Mouse (Mus musculus): ENCODE data around the gene Pde6c.

DNA sequence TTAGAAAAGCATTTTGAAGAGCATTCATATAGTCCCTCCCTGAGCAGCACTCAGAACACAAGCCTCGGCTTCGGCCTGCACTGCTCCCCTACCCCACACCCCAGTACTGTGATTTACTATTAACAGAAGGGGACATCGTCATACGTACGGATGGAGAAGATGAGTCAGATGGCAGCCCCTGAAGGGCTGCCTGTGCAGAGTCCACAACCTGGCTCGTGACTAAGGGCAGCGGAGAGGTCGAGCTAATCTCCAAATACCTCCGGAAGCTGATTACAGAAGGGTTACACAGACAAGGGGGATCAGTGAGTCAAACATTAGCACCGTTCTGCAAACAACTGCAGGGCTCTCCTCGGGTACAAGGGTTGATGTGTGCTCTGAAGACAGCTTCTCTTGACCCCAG, 1.4 kb downstream of the Pde6c start:
- no peak for TF ChIP-seq CTCF (IDR thresholded peaks at IDR 0.05; ENCODE audit: low read depth)
- no peak for TF ChIP-seq EP300 (optimal IDR thresholded peaks at IDR 0.05)
